Mouse (Mus musculus): Measurements from ENCODE around the gene Dazap1. TPM values are rescaled to one million over a fixed set of nuclear protein-coding genes. Genes with fewer than 3 reads are reported as not detected.
A peak's percentile ranks its signal among the peaks of the same experiment; 100 is the strongest.

Gene Dazap1
- total and polyA plus RNA-seq, 2 experiments from 2014 or later = 30.3 to 96.2 TPM

DNA sequence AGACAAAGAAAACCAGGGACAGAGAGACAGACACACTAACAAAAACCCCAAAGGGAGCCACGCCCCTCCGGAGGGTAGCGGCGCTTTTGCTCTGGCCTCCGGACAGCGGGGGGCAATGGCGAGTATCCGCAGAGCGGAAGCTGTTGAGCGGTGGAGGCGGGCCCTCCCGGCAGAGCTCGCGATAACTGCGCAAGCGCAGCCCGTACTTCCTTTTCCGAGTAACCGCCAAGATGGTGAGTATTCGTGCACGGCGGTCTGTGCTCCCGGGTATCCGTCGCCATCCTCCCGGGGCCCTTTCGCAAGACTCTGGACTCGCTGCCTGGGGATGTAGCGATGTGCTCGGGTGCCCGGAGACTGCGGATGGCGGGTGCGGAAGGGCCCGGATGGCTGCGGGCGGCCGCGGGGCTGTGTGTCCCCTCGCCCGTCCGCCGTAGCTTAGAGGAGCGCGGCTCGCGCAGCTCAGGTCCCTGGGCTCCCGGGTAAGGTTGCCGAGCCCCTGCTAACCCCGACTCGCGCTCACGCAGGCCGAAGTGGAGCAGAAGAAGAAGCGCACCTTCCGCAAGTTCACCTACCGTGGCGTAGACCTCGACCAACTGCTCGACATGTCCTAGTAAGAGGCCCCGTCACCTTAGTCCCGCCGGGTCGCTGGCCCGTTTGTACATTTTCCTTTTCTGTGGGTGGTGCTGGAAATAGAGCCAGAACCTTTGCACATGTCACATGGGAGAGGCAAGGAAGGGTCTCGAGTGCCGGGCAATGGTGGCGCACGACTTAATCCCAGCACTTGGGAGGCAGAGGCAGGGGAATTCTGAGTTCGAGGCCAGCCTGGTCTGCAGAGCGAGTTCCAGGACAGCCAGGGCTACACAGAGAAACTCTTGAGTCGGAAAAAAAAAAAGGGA, 31.2 kb downstream of the Dazap1 start, which contains the start of gene Rps15:
Rps15 (plus strand) TSS at position 203 of the 896 bp plus-strand sequence.
- Histone ChIP-seq H3K4me1 (ENCODE audit: control insufficient read depth, insufficient read depth) (0 out of 2 replicates have a peak, but pooled peaks cover 4% of the 10 kb centered on the region), H3K36me3 (replicated peaks; ENCODE audit: control insufficient read depth, insufficient read depth, low read length) (peaks cover 22% of the 10 kb centered on the region), H3K9me3 (replicated peaks; ENCODE audit: control insufficient read depth, low read length) (no peaks in the 10 kb centered on the region), H3K4me2 (ENCODE audit: low read depth, low read length) (peak within 1 kb of the TSS; percentile 71), H3K4me3 (ENCODE audit: low read depth, low read length) (peak within 1 kb of the TSS; percentile 80), H3K9ac (replicated peaks; ENCODE audit: low read depth, low read length) (peak within 1 kb of the TSS; percentile 94), H3K27ac (ENCODE audit: low read depth) (peak within 1 kb of the TSS; percentile 88), H3K27me3 (ENCODE audit: control insufficient read depth, insufficient read depth, low read length) (0 out of 2 replicates have a peak, but pooled peaks cover 2% of the 10 kb centered on the region)
- ATAC-seq (ENCODE audit: insufficient read depth, low read depth) = peak; percentile 92
- WGBS = under 1% methylated on average over 72 of the region's 72 CpGs
- TF ChIP-seq EP300 (IDR thresholded peaks at IDR 0.05; ENCODE audit: low read depth) = 0 out of 2 replicates have a peak, but pooled peaks have one; percentile 43
- TF ChIP-seq CTCF (IDR thresholded peaks at IDR 0.05; ENCODE audit: low read depth) = peak; percentile 66
- peak; percentile 97 for DNase-seq (ENCODE audit: low spot score)

DNA sequence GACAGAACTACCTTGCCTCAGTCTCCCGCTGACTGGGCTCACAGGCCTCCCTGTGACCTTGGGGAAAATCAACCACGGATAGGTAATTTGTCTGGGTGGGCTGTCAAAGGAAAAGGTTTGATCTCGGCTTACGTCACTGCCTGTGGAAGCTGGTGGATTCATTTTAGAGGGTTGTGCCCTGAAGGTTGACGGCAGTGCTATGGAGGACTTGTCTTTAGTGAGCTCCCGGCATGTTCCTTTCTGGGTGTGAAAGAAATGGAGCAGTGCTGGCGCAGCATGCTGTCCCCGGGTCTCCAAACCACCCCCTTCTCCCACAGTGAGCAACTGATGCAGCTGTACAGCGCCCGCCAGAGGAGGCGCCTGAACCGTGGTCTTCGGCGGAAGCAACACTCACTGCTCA, 32.0 kb downstream of the Dazap1 start:
- peak overlapping the region; percentile 71 for H3K4me2 ChIP-seq (ENCODE audit: low read depth, low read length)
- H3K4me3 ChIP-seq (ENCODE audit: low read depth, low read length) = peak overlapping the region; percentile 80
- TF ChIP-seq CTCF (IDR thresholded peaks at IDR 0.05; ENCODE audit: low read depth) (no peak), EP300 (IDR thresholded peaks at IDR 0.05; ENCODE audit: low read depth) (no peak)
- 24% methylated on average over 14 of the region's 14 CpGs for WGBS
- 0 out of 2 replicates have a peak, but pooled peaks cover 4% of the 10 kb centered on the region for H3K4me1 ChIP-seq (ENCODE audit: control insufficient read depth, insufficient read depth)
- DNase-seq (ENCODE audit: low spot score) (no peak), ATAC-seq (ENCODE audit: insufficient read depth, low read depth) (no peak)
- no peaks in the 10 kb centered on the region for H3K9me3 ChIP-seq (replicated peaks; ENCODE audit: control insufficient read depth, low read length)
- H3K27ac ChIP-seq (ENCODE audit: low read depth) = peak overlapping the region; percentile 88
- H3K9ac ChIP-seq (replicated peaks; ENCODE audit: low read depth, low read length) = peak overlapping the region; percentile 94
- peaks cover 14% of the 10 kb centered on the region for H3K36me3 ChIP-seq (replicated peaks; ENCODE audit: control insufficient read depth, insufficient read depth, low read length)
- H3K27me3 ChIP-seq (ENCODE audit: control insufficient read depth, insufficient read depth, low read length) = peaks cover 8% of the 10 kb centered on the region

DNA sequence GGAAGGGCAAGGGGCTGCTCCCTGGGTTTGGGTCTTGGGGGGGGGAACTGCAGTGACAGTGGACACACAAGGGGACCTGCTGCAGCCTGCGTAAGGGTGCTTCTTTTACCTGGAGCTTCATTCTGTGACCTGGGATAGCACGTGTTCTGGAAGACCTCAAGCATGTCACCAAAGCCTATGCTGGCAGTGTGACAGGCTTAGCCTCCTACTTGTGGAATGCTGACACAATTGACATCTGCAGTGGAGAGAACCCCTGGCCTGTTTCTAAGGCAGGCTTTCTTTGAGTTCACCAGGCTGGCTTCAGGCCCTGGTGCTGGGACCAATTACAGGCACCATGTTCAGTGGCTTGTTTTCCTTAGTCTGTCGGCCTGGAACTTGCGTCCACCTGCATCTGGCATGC, 33.0 kb downstream of the Dazap1 start:
- H3K4me1 ChIP-seq (ENCODE audit: control insufficient read depth, insufficient read depth) = 0 out of 2 replicates have a peak, but pooled peaks cover 4% of the 10 kb centered on the region
- WGBS = 63% methylated on average over 4 of the region's 4 CpGs
- H3K4me3 ChIP-seq (ENCODE audit: low read depth, low read length) = no peak overlapping the region
- H3K4me2 ChIP-seq (ENCODE audit: low read depth, low read length) = no peak overlapping the region
- peaks cover 14% of the 10 kb centered on the region for H3K36me3 ChIP-seq (replicated peaks; ENCODE audit: control insufficient read depth, insufficient read depth, low read length)
- TF ChIP-seq EP300 (IDR thresholded peaks at IDR 0.05; ENCODE audit: low read depth) (no peak), CTCF (IDR thresholded peaks at IDR 0.05; ENCODE audit: low read depth) (no peak)
- H3K9me3 ChIP-seq (replicated peaks; ENCODE audit: control insufficient read depth, low read length) = no peaks in the 10 kb centered on the region
- H3K27ac ChIP-seq (ENCODE audit: low read depth) = no peak overlapping the region
- DNase-seq (ENCODE audit: low spot score) = no peak
- H3K27me3 ChIP-seq (ENCODE audit: control insufficient read depth, insufficient read depth, low read length) = peaks cover 18% of the 10 kb centered on the region
- ATAC-seq (ENCODE audit: insufficient read depth, low read depth) = no peak
- no peak overlapping the region for H3K9ac ChIP-seq (replicated peaks; ENCODE audit: low read depth, low read length)

DNA sequence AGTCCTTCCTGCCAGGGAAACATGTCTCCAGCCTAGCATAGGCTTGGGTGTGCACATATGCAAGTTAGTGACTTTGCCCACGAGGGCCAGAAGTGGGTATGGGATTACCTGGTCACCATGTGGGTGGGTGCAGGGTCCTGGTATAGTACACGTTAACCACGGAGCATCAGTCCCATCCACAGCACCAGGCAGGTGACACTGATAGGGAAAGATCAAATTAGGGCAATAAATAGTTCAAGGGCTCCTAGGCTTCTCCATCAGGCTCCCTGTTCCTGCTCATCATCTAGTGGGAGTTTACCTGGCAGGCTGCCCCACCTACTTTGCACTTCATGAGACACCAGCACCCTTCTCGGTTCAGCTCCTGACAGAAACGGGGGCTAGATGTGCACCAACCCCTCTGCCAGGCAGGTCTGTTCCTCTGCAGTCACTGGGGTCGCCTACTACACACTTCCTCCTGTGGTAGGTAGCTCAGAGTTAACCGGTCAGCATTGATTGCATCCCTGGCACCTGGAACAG, 33.6 kb downstream of the Dazap1 start:
- 54% methylated on average over 7 of the region's 7 CpGs for WGBS
- Histone ChIP-seq H3K9me3 (replicated peaks; ENCODE audit: control insufficient read depth, low read length) (no peaks in the 10 kb centered on the region), H3K9ac (replicated peaks; ENCODE audit: low read depth, low read length) (0 out of 2 replicates have a peak overlapping the region, but pooled peaks have one; percentile 37), H3K27me3 (ENCODE audit: control insufficient read depth, insufficient read depth, low read length) (peaks cover 23% of the 10 kb centered on the region), H3K4me3 (ENCODE audit: low read depth, low read length) (no peak overlapping the region), H3K4me1 (ENCODE audit: control insufficient read depth, insufficient read depth) (0 out of 2 replicates have a peak, but pooled peaks cover 4% of the 10 kb centered on the region), H3K27ac (ENCODE audit: low read depth) (no peak overlapping the region; the same call in 1 of the 2 replicates), H3K4me2 (ENCODE audit: low read depth, low read length) (no peak overlapping the region), H3K36me3 (replicated peaks; ENCODE audit: control insufficient read depth, insufficient read depth, low read length) (peaks cover 14% of the 10 kb centered on the region)
- DNase-seq (ENCODE audit: low spot score) (no peak), ATAC-seq (ENCODE audit: insufficient read depth, low read depth) (no peak)
- no peak for TF ChIP-seq CTCF (IDR thresholded peaks at IDR 0.05; ENCODE audit: low read depth)
- TF ChIP-seq EP300 (IDR thresholded peaks at IDR 0.05; ENCODE audit: low read depth) = no peak

DNA sequence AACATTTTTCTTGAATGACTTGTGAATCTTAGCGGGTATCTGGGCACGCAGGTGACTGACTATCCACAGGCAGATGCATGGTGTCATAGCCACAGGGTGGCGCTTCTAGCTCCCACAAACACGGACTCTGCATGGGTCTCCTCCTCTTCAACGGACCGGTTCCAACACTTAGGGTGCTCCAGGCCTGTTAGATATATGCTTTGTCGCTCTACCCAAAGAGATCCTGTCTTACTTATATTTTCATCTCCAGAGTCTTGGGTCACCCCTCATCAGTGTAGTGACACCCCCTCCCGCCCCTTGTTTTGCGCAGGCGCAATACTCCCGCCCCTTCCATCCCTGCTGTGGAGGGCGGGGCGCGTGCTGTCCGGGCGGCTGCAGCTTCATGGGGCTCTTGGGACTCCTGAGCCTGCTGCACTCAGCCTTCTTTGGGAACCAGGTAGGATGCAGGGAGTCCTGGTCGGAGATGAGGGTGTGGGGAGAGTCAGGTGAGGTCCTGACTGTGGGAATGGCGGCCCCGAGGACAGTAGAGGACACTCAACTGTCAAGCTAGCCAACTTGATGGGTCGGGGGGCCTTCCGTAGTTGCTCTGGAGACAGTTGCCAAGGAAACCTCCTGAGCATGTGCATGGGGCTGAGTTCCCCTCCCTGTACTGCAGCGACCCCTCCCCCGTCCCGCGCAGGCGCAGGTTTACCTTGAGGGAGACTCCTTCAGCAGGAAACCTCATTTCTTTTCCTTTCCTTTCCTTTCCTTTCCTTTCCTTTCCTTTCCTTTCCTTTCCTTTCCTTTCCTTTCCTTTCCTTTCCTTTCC, 34.5 kb downstream of the Dazap1 start, which contains the start of gene Apc2:
Apc2 (plus strand) TSS at position 360 of the 808 bp plus-strand sequence.
- peak; percentile 72 for DNase-seq (ENCODE audit: low spot score)
- ATAC-seq (ENCODE audit: insufficient read depth, low read depth) = peak; percentile 19; the same call in 1 of the 2 replicates
- TF ChIP-seq EP300 (IDR thresholded peaks at IDR 0.05; ENCODE audit: low read depth) (no peak), CTCF (IDR thresholded peaks at IDR 0.05; ENCODE audit: low read depth) (peak; percentile 61)
- Histone ChIP-seq H3K9ac (replicated peaks; ENCODE audit: low read depth, low read length) (peak within 1 kb of the TSS; percentile 37), H3K27ac (ENCODE audit: low read depth) (no peak within 1 kb of the TSS; the same call in 1 of the 2 replicates), H3K4me1 (ENCODE audit: control insufficient read depth, insufficient read depth) (0 out of 2 replicates have a peak, but pooled peaks cover 4% of the 10 kb centered on the region), H3K27me3 (ENCODE audit: control insufficient read depth, insufficient read depth, low read length) (peaks cover 33% of the 10 kb centered on the region), H3K9me3 (replicated peaks; ENCODE audit: control insufficient read depth, low read length) (no peaks in the 10 kb centered on the region), H3K4me2 (ENCODE audit: low read depth, low read length) (peak within 1 kb of the TSS; percentile 64), H3K36me3 (replicated peaks; ENCODE audit: control insufficient read depth, insufficient read depth, low read length) (peaks cover 14% of the 10 kb centered on the region), H3K4me3 (ENCODE audit: low read depth, low read length) (peak within 1 kb of the TSS; percentile 43)
- 4% methylated on average over 25 of the region's 26 CpGs for WGBS
